Mouse (Mus musculus): ENCODE results near the gene Sap30bp. TPM values are rescaled to one million over a fixed set of nuclear protein-coding genes. Genes with fewer than 3 reads are reported as not detected.
A peak's percentile ranks its signal among the peaks of the same experiment; 100 is the strongest.

Sap30bp gene
- total RNA-seq, 1 experiment = 63.5 TPM

GRCm38 (mm10) chr11:115903384-115904230 is 29.5 kb upstream of the Sap30bp start:
- in situ Hi-C loops (cut with MboI; ENCODE audit: low sequenced_read_pairs in 2 of 2, unreplicated experiment in 2 of 2) = no loop called here
- no peak for TF ChIP-seq MAFK (IDR thresholded peaks at IDR 0.05; ENCODE audit: insufficient read depth, low read depth, low read length)
- TF ChIP-seq CHD2 (IDR thresholded peaks at IDR 0.05; ENCODE audit: low read depth, low read length) = no peak
- no peak for TF ChIP-seq ZC3H11A (IDR thresholded peaks at IDR 0.05; ENCODE audit: borderline replicate concordance, low read depth, low read length)
- TF ChIP-seq ZNF384 (IDR thresholded peaks at IDR 0.05; ENCODE audit: low read depth, low read length) = no peak
- TF ChIP-seq HCFC1 (IDR thresholded peaks at IDR 0.05; ENCODE audit: borderline replicate concordance, insufficient read depth, low read length) = no peak
- no peaks in the 10 kb centered on the region; the same call in 1 of the 2 replicates for H3K36me3 ChIP-seq (ENCODE audit: control insufficient read depth, insufficient read depth, low read length, poor library complexity, severe bottlenecking)
- H3K4me3 ChIP-seq (ENCODE audit: insufficient read depth in 1 of 2, low read depth in 1 of 2, low read length in 2 of 2, poor library complexity in 1 of 2, severe bottlenecking in 1 of 2) = no peak overlapping the region
- no peak overlapping the region for H3K9ac ChIP-seq (ENCODE audit: insufficient read depth, low read depth, low read length, poor library complexity, severe bottlenecking)
- H3K27ac ChIP-seq (ENCODE audit: insufficient read depth, low read depth, low read length, poor library complexity, severe bottlenecking) = no peak overlapping the region
- DNase-seq (ENCODE audit: low read depth, low spot score) = no peak
- peaks cover 0 to 18% of the 10 kb centered on the region in 2 experiments; a peak in 2 of 4 replicates for H3K4me1 ChIP-seq (ENCODE audit: control insufficient read depth in 2 of 2, insufficient read depth in 2 of 2, low read length in 2 of 2, poor library complexity in 1 of 2)
- no peaks in the 10 kb centered on the region for H3K9me3 ChIP-seq (ENCODE audit: control insufficient read depth, insufficient read depth, low read depth, low read length)

- peaks cover 0 to 18% of the 10 kb centered on the region in 2 experiments; a peak in 2 of 4 replicates for H3K4me1 ChIP-seq (ENCODE audit: control insufficient read depth in 2 of 2, insufficient read depth in 2 of 2, low read length in 2 of 2, poor library complexity in 1 of 2)
- TF ChIP-seq CHD2 (IDR thresholded peaks at IDR 0.05; ENCODE audit: low read depth, low read length) = no peak
- TF ChIP-seq MAFK (IDR thresholded peaks at IDR 0.05; ENCODE audit: insufficient read depth, low read depth, low read length) = no peak
- TF ChIP-seq HCFC1 (IDR thresholded peaks at IDR 0.05; ENCODE audit: borderline replicate concordance, insufficient read depth, low read length) = no peak
- no peak for TF ChIP-seq ZNF384 (IDR thresholded peaks at IDR 0.05; ENCODE audit: low read depth, low read length)
- TF ChIP-seq ZC3H11A (IDR thresholded peaks at IDR 0.05; ENCODE audit: borderline replicate concordance, low read depth, low read length) = no peak
- H3K9me3 ChIP-seq (ENCODE audit: control insufficient read depth, insufficient read depth, low read depth, low read length) = no peaks in the 10 kb centered on the region
- DNase-seq (ENCODE audit: low read depth, low spot score) = no peak
- in situ Hi-C loops (cut with MboI; ENCODE audit: low sequenced_read_pairs in 2 of 2, unreplicated experiment in 2 of 2) = no loop called here
- no peaks in the 10 kb centered on the region; the same call in 1 of the 2 replicates for H3K36me3 ChIP-seq (ENCODE audit: control insufficient read depth, insufficient read depth, low read length, poor library complexity, severe bottlenecking)
- H3K9ac ChIP-seq (ENCODE audit: insufficient read depth, low read depth, low read length, poor library complexity, severe bottlenecking) = no peak overlapping the region
- no peak overlapping the region; the same call in 1 of the 2 replicates for H3K27ac ChIP-seq (ENCODE audit: insufficient read depth, low read depth, low read length, poor library complexity, severe bottlenecking)
- no peak overlapping the region for H3K4me3 ChIP-seq (ENCODE audit: insufficient read depth in 1 of 2, low read depth in 1 of 2, low read length in 2 of 2, poor library complexity in 1 of 2, severe bottlenecking in 1 of 2)
Observed at GRCm38 (mm10) chr11:115904231-115904955, 28.7 kb upstream of the Sap30bp start.

- Histone ChIP-seq H3K4me1 (ENCODE audit: control insufficient read depth in 2 of 2, insufficient read depth in 2 of 2, low read length in 2 of 2, poor library complexity in 1 of 2) (peaks cover 0 to 13% of the 10 kb centered on the region in 2 experiments; a peak in 2 of 4 replicates), H3K27ac (ENCODE audit: insufficient read depth, low read depth, low read length, poor library complexity, severe bottlenecking) (peak overlapping the region; percentile 5; the same call in 1 of the 2 replicates), H3K4me3 (ENCODE audit: insufficient read depth in 1 of 2, low read depth in 1 of 2, low read length in 2 of 2, poor library complexity in 1 of 2, severe bottlenecking in 1 of 2) (no peak overlapping the region), H3K9ac (ENCODE audit: insufficient read depth, low read depth, low read length, poor library complexity, severe bottlenecking) (no peak overlapping the region), H3K9me3 (ENCODE audit: control insufficient read depth, insufficient read depth, low read depth, low read length) (no peaks in the 10 kb centered on the region), H3K36me3 (ENCODE audit: control insufficient read depth, insufficient read depth, low read length, poor library complexity, severe bottlenecking) (no peaks in the 10 kb centered on the region; the same call in 1 of the 2 replicates)
- in situ Hi-C loops (cut with MboI; ENCODE audit: low sequenced_read_pairs in 2 of 2, unreplicated experiment in 2 of 2) = no loop called here
- TF ChIP-seq ZC3H11A (IDR thresholded peaks at IDR 0.05; ENCODE audit: borderline replicate concordance, low read depth, low read length) = no peak
- no peak for TF ChIP-seq HCFC1 (IDR thresholded peaks at IDR 0.05; ENCODE audit: borderline replicate concordance, insufficient read depth, low read length)
- no peak for TF ChIP-seq ZNF384 (IDR thresholded peaks at IDR 0.05; ENCODE audit: low read depth, low read length)
- no peak for TF ChIP-seq CHD2 (IDR thresholded peaks at IDR 0.05; ENCODE audit: low read depth, low read length)
- TF ChIP-seq MAFK (IDR thresholded peaks at IDR 0.05; ENCODE audit: insufficient read depth, low read depth, low read length) = no peak
- DNase-seq (ENCODE audit: low read depth, low spot score) = no peak
Observed at GRCm38 (mm10) chr11:115904956-115905790, 27.9 kb upstream of the Sap30bp start.

- H3K27ac ChIP-seq (ENCODE audit: insufficient read depth, low read depth, low read length, poor library complexity, severe bottlenecking) = no peak overlapping the region
Observed at GRCm38 (mm10) chr11:115906116-115906515, 27.0 kb upstream of the Sap30bp start.

More at GRCm38 (mm10) chr11:115906116-115906515, 27.0 kb upstream of the Sap30bp start:
- no peaks in the 10 kb centered on the region for H3K9me3 ChIP-seq (ENCODE audit: control insufficient read depth, insufficient read depth, low read depth, low read length)
- H3K4me3 ChIP-seq (ENCODE audit: insufficient read depth in 1 of 2, low read depth in 1 of 2, low read length in 2 of 2, poor library complexity in 1 of 2, severe bottlenecking in 1 of 2) = no peak overlapping the region
- in situ Hi-C loops (cut with MboI; ENCODE audit: low sequenced_read_pairs in 2 of 2, unreplicated experiment in 2 of 2) = no loop called here
- TF ChIP-seq ZNF384 (IDR thresholded peaks at IDR 0.05; ENCODE audit: low read depth, low read length) = no peak
- no peak for TF ChIP-seq MAFK (IDR thresholded peaks at IDR 0.05; ENCODE audit: insufficient read depth, low read depth, low read length)
- TF ChIP-seq CHD2 (IDR thresholded peaks at IDR 0.05; ENCODE audit: low read depth, low read length) = no peak
- no peak for TF ChIP-seq ZC3H11A (IDR thresholded peaks at IDR 0.05; ENCODE audit: borderline replicate concordance, low read depth, low read length)
- no peak for TF ChIP-seq HCFC1 (IDR thresholded peaks at IDR 0.05; ENCODE audit: borderline replicate concordance, insufficient read depth, low read length)
- no peaks in the 10 kb centered on the region; the same call in 1 of the 2 replicates for H3K36me3 ChIP-seq (ENCODE audit: control insufficient read depth, insufficient read depth, low read length, poor library complexity, severe bottlenecking)
- DNase-seq (ENCODE audit: low read depth, low spot score) = no peak
- no peak overlapping the region for H3K9ac ChIP-seq (ENCODE audit: insufficient read depth, low read depth, low read length, poor library complexity, severe bottlenecking)
- peaks cover 0 to 13% of the 10 kb centered on the region in 2 experiments; a peak in 2 of 4 replicates for H3K4me1 ChIP-seq (ENCODE audit: control insufficient read depth in 2 of 2, insufficient read depth in 2 of 2, low read length in 2 of 2, poor library complexity in 1 of 2)
